Mouse (Mus musculus): ENCODE results near the gene Thg1l. TPM values are rescaled to one million over a fixed set of nuclear protein-coding genes. Genes with fewer than 3 reads are reported as not detected.

Gene Thg1l
- polyA plus RNA-seq, 1 experiment = 4.4 TPM

- no peak for DNase-seq (ENCODE audit: low read depth in 1 of 2, low spot score in 2 of 2)
- TF ChIP-seq CTCF (IDR thresholded peaks at IDR 0.05; ENCODE audit: extremely low read depth, insufficient read depth, insufficient read length, insufficient replicate concordance) = no peak
- no peak for TF ChIP-seq POLR2A (IDR thresholded peaks at IDR 0.05; ENCODE audit: low read depth, low read length)
- no peak overlapping the region for H3K4me3 ChIP-seq (ENCODE audit: extremely low read depth, insufficient read depth, insufficient read length)
- H3K27ac ChIP-seq (ENCODE audit: insufficient read depth, low read length) = no peak overlapping the region
- no peaks in the 10 kb centered on the region for H3K4me1 ChIP-seq (ENCODE audit: control insufficient read depth, insufficient read depth, insufficient read length)
- peaks cover 17% of the 10 kb centered on the region; the same call in 1 of the 2 replicates for H3K36me3 ChIP-seq (ENCODE audit: control insufficient read depth, insufficient read depth, low read length)
- no peaks in the 10 kb centered on the region for H3K27me3 ChIP-seq (ENCODE audit: control insufficient read depth, insufficient read depth, low read length)
- WGBS = 94% methylated on average over 8 of the region's 8 CpGs
These were observed 17.8 kb downstream of the Thg1l start for GRCm38 (mm10) chr11:45937478-45937877.

- Histone ChIP-seq H3K4me3 (ENCODE audit: extremely low read depth, insufficient read depth, insufficient read length) (no peak overlapping the region), H3K36me3 (ENCODE audit: control insufficient read depth, insufficient read depth, low read length) (peaks cover 19% of the 10 kb centered on the region; the same call in 1 of the 2 replicates), H3K27me3 (ENCODE audit: control insufficient read depth, insufficient read depth, low read length) (no peaks in the 10 kb centered on the region), H3K4me1 (ENCODE audit: control insufficient read depth, insufficient read depth, insufficient read length) (no peaks in the 10 kb centered on the region), H3K27ac (ENCODE audit: insufficient read depth, low read length) (no peak overlapping the region)
- DNase-seq (ENCODE audit: low read depth in 1 of 2, low spot score in 2 of 2) = no peak
- 94% methylated on average over 10 of the region's 10 CpGs for WGBS
- no peak for TF ChIP-seq CTCF (IDR thresholded peaks at IDR 0.05; ENCODE audit: extremely low read depth, insufficient read depth, insufficient read length, insufficient replicate concordance)
These were observed 22.5 kb downstream of the Thg1l start for GRCm38 (mm10) chr11:45932771-45933170.

GRCm38 (mm10) chr11:45929541-45929940, 25.8 kb downstream of the Thg1l start:
- Histone ChIP-seq H3K4me3 (ENCODE audit: extremely low read depth, insufficient read depth, insufficient read length) (no peak overlapping the region), H3K36me3 (ENCODE audit: control insufficient read depth, insufficient read depth, low read length) (peaks cover 12% of the 10 kb centered on the region; the same call in 1 of the 2 replicates), H3K27ac (ENCODE audit: insufficient read depth, low read length) (no peak overlapping the region), H3K27me3 (ENCODE audit: control insufficient read depth, insufficient read depth, low read length) (no peaks in the 10 kb centered on the region), H3K4me1 (ENCODE audit: control insufficient read depth, insufficient read depth, insufficient read length) (no peaks in the 10 kb centered on the region; the same call in 1 of the 2 replicates)
- 91% methylated on average over 10 of the region's 10 CpGs for WGBS
- TF ChIP-seq POLR2A (IDR thresholded peaks at IDR 0.05; ENCODE audit: low read depth, low read length) (no peak), CTCF (IDR thresholded peaks at IDR 0.05; ENCODE audit: extremely low read depth, insufficient read depth, insufficient read length, insufficient replicate concordance) (no peak)
- DNase-seq (ENCODE audit: low read depth in 1 of 2, low spot score in 2 of 2) = no peak

GRCm38 (mm10) chr11:45927456-45927855, 27.8 kb downstream of the Thg1l start:
- no peak for TF ChIP-seq POLR2A (IDR thresholded peaks at IDR 0.05; ENCODE audit: low read depth, low read length)
- TF ChIP-seq CTCF (IDR thresholded peaks at IDR 0.05; ENCODE audit: extremely low read depth, insufficient read depth, insufficient read length, insufficient replicate concordance) = no peak
- H3K4me1 ChIP-seq (ENCODE audit: control insufficient read depth, insufficient read depth, insufficient read length) = no peaks in the 10 kb centered on the region; the same call in 1 of the 2 replicates
- H3K27me3 ChIP-seq (ENCODE audit: control insufficient read depth, insufficient read depth, low read length) = no peaks in the 10 kb centered on the region
- no peak for DNase-seq (ENCODE audit: low read depth in 1 of 2, low spot score in 2 of 2)
- peaks cover 1% of the 10 kb centered on the region; the same call in 1 of the 2 replicates for H3K36me3 ChIP-seq (ENCODE audit: control insufficient read depth, insufficient read depth, low read length)
- WGBS = 79% methylated on average over 5 of the region's 5 CpGs
- no peak overlapping the region for H3K4me3 ChIP-seq (ENCODE audit: extremely low read depth, insufficient read depth, insufficient read length)
- no peak overlapping the region for H3K27ac ChIP-seq (ENCODE audit: insufficient read depth, low read length)

- under 1% methylated on average over 9 of the region's 9 CpGs for WGBS
- H3K27ac ChIP-seq (ENCODE audit: insufficient read depth, low read length) = no peak overlapping the region
These were observed 28.6 kb downstream of the Thg1l start for GRCm38 (mm10) chr11:45926640-45927082.

GRCm38 (mm10) chr11:45925436-45925835, 29.9 kb downstream of the Thg1l start:
- no peak overlapping the region for H3K27ac ChIP-seq (ENCODE audit: insufficient read depth, low read length)
- H3K4me3 ChIP-seq (ENCODE audit: extremely low read depth, insufficient read depth, insufficient read length) = no peak overlapping the region
- H3K4me1 ChIP-seq (ENCODE audit: control insufficient read depth, insufficient read depth, insufficient read length) = no peaks in the 10 kb centered on the region; the same call in 1 of the 2 replicates
- no peak for DNase-seq (ENCODE audit: low read depth in 1 of 2, low spot score in 2 of 2)
- 0 out of 2 replicates have a peak, but pooled peaks cover 1% of the 10 kb centered on the region for H3K36me3 ChIP-seq (ENCODE audit: control insufficient read depth, insufficient read depth, low read length)
- TF ChIP-seq CTCF (IDR thresholded peaks at IDR 0.05; ENCODE audit: extremely low read depth, insufficient read depth, insufficient read length, insufficient replicate concordance) = no peak
- TF ChIP-seq POLR2A (IDR thresholded peaks at IDR 0.05; ENCODE audit: low read depth, low read length) = no peak
- WGBS = 88% methylated on average over 6 of the region's 6 CpGs
- no peaks in the 10 kb centered on the region; the same call in 1 of the 2 replicates for H3K27me3 ChIP-seq (ENCODE audit: control insufficient read depth, insufficient read depth, low read length)

More at GRCm38 (mm10) chr11:45926640-45927082, 28.6 kb downstream of the Thg1l start:
- Histone ChIP-seq H3K36me3 (ENCODE audit: control insufficient read depth, insufficient read depth, low read length) (peaks cover 1% of the 10 kb centered on the region; the same call in 1 of the 2 replicates), H3K27me3 (ENCODE audit: control insufficient read depth, insufficient read depth, low read length) (no peaks in the 10 kb centered on the region), H3K4me1 (ENCODE audit: control insufficient read depth, insufficient read depth, insufficient read length) (no peaks in the 10 kb centered on the region; the same call in 1 of the 2 replicates), H3K4me3 (ENCODE audit: extremely low read depth, insufficient read depth, insufficient read length) (peak overlapping the region; percentile 59)
- TF ChIP-seq POLR2A (IDR thresholded peaks at IDR 0.05; ENCODE audit: low read depth, low read length) = no peak
- TF ChIP-seq CTCF (IDR thresholded peaks at IDR 0.05; ENCODE audit: extremely low read depth, insufficient read depth, insufficient read length, insufficient replicate concordance) = peak; percentile 57; the same call in 1 of the 2 replicates
- DNase-seq (ENCODE audit: low read depth in 1 of 2, low spot score in 2 of 2) = peak; percentile 66

GRCm38 (mm10) chr11:45921480-45921898, 33.8 kb downstream of the Thg1l start:
- Histone ChIP-seq H3K4me1 (ENCODE audit: control insufficient read depth, insufficient read depth, insufficient read length) (no peaks in the 10 kb centered on the region; the same call in 1 of the 2 replicates), H3K27me3 (ENCODE audit: control insufficient read depth, insufficient read depth, low read length) (no peaks in the 10 kb centered on the region; the same call in 1 of the 2 replicates), H3K27ac (ENCODE audit: insufficient read depth, low read length) (no peak overlapping the region), H3K36me3 (ENCODE audit: control insufficient read depth, insufficient read depth, low read length) (no peaks in the 10 kb centered on the region), H3K4me3 (ENCODE audit: extremely low read depth, insufficient read depth, insufficient read length) (no peak overlapping the region)
- no peak for TF ChIP-seq POLR2A (IDR thresholded peaks at IDR 0.05; ENCODE audit: low read depth, low read length)
- TF ChIP-seq CTCF (IDR thresholded peaks at IDR 0.05; ENCODE audit: extremely low read depth, insufficient read depth, insufficient read length, insufficient replicate concordance) = no peak
- 58% methylated on average over 10 of the region's 10 CpGs for WGBS
- no peak for DNase-seq (ENCODE audit: low read depth in 1 of 2, low spot score in 2 of 2)

Data from spleen, adult 2 months (tissue).